In genomic region chr5:121545793-121546529, GRCm38 (mm10) we compare ENCODE assay signal across 8 mouse cellular contexts. TPM values are rescaled to one million over a fixed set of nuclear protein-coding genes. Genes with fewer than 3 reads are reported as not detected.
DNase-seq lines count a peak whose midpoint lies in the region; ATAC-seq and TF ChIP-seq lines count a peak whose summit lies in the region.

Mapkapk5 (minus strand) TSS chr5:121545905.

- intact Hi-C loops in heart, postnatal 14 days (cut with DNase I), result loop anchor here (2.0 kb wide), 1 partner anchor 57 kb away; no protein-coding TSS in a partner anchor

- H3K4me1 ChIP-seq in ES-Bruce4 (ENCODE audit: control insufficient read depth, insufficient read depth, low read length), result no peaks in the 10 kb centered on the region
- H3K4me1 ChIP-seq in forebrain, embryonic 14.5 days (ENCODE audit: control insufficient read depth, insufficient read depth, low read length), result peaks cover 15% of the 10 kb centered on the region
- H3K4me1 ChIP-seq in neural tube, embryonic 15.5 days, result peaks cover 46% of the 10 kb centered on the region

- ATAC-seq in cerebellum, adult (ENCODE audit: insufficient number of reproducible peaks, low FRiP score, low TSS enrichment), result peak; percentile 91
- ATAC-seq in forebrain, embryonic 14.5 days, result peak; percentile 98
- ATAC-seq in neural tube, embryonic 15.5 days (ENCODE audit: low FRiP score), result peak; percentile 94

- peak within 1 kb of the TSS; percentile 95 for H3K4me2 ChIP-seq in forebrain, embryonic 14.5 days (ENCODE audit: low read length)
- H3K4me2 ChIP-seq in neural tube, embryonic 15.5 days, result peak within 1 kb of the TSS; percentile 94

- 0 out of 2 replicates have a peak within 1 kb of the TSS, but pooled peaks have one; percentile 5 for H3K27ac ChIP-seq in ES-Bruce4 (ENCODE audit: insufficient read depth, low read length)
- H3K27ac ChIP-seq in forebrain, embryonic 14.5 days (ENCODE audit: low read depth, low read length), result peak within 1 kb of the TSS; percentile 96
- H3K27ac ChIP-seq in neural tube, embryonic 15.5 days (replicated peaks), result peak within 1 kb of the TSS; percentile 96

- TF ChIP-seq CTCF in ES-Bruce4 (IDR thresholded peaks at IDR 0.05; ENCODE audit: low read depth, low read length), result no peak

- 3% methylated on average over 55 of the region's 55 CpGs for WGBS in forebrain, embryonic 14.5 days
- under 1% methylated on average over 55 of the region's 55 CpGs for WGBS in neural tube, embryonic 15.5 days

- H3K27me3 ChIP-seq in ES-Bruce4 (ENCODE audit: control insufficient read depth, insufficient read depth, low read length, poor library complexity, severe bottlenecking), result no peaks in the 10 kb centered on the region
- no peaks in the 10 kb centered on the region for H3K27me3 ChIP-seq in forebrain, embryonic 14.5 days (replicated peaks; ENCODE audit: control insufficient read depth, insufficient read depth, low read length)
- no peaks in the 10 kb centered on the region for H3K27me3 ChIP-seq in neural tube, embryonic 15.5 days (replicated peaks)

- H3K9ac ChIP-seq in ES-Bruce4 (ENCODE audit: low read depth, poor library complexity, severe bottlenecking), result peak within 1 kb of the TSS; percentile 94
- H3K9ac ChIP-seq in forebrain, embryonic 14.5 days (ENCODE audit: low read length), result peak within 1 kb of the TSS; percentile 97
- H3K9ac ChIP-seq in neural tube, embryonic 15.5 days (replicated peaks), result peak within 1 kb of the TSS; percentile 95

- peak within 1 kb of the TSS; percentile 97 for H3K4me3 ChIP-seq in ES-Bruce4 (ENCODE audit: low read depth, low read length)
- H3K4me3 ChIP-seq in forebrain, embryonic 14.5 days (ENCODE audit: low read depth, low read length), result peak within 1 kb of the TSS; percentile 96
- peak within 1 kb of the TSS; percentile 100 for H3K4me3 ChIP-seq in neural tube, embryonic 15.5 days (replicated peaks)

- peak; percentile 86 for TF ChIP-seq POLR2A in ES-Bruce4 (IDR thresholded peaks at IDR 0.05; ENCODE audit: insufficient read depth, low read length)

- H3K36me3 ChIP-seq in ES-Bruce4 (ENCODE audit: control insufficient read depth, insufficient read depth, low read length, poor library complexity, severe bottlenecking), result no peaks in the 10 kb centered on the region
- H3K36me3 ChIP-seq in forebrain, embryonic 14.5 days (ENCODE audit: control insufficient read depth, insufficient read depth, low read length), result no peaks in the 10 kb centered on the region
- H3K36me3 ChIP-seq in neural tube, embryonic 15.5 days, result no peaks in the 10 kb centered on the region

- DNase-seq in forebrain, embryonic 14.5 days (ENCODE audit: low spot score), result peak; percentile 98
- DNase-seq in heart, postnatal 14 days, result peak; percentile 99
- DNase-seq in layer of hippocampus, adult 11-12 months (ENCODE audit: low spot score), result peak; percentile 97
- peak; percentile 95 to 96 for DNase-seq in lung, adult 18-20 months
- DNase-seq in testis, postnatal 14 days (ENCODE audit: low spot score), result peak; percentile 96

- 0 out of 2 replicates have a peak, but pooled peaks have one; percentile 26 for TF ChIP-seq EP300 in ES-Bruce4 (IDR thresholded peaks at IDR 0.05; ENCODE audit: insufficient read depth, low read depth, low read length)

- H3K9me3 ChIP-seq in ES-Bruce4 (replicated peaks; ENCODE audit: control insufficient read depth, insufficient read depth, low read length, poor library complexity, severe bottlenecking), result no peaks in the 10 kb centered on the region
- no peaks in the 10 kb centered on the region for H3K9me3 ChIP-seq in forebrain, embryonic 14.5 days (replicated peaks; ENCODE audit: control insufficient read depth, low read length)
- no peaks in the 10 kb centered on the region for H3K9me3 ChIP-seq in neural tube, embryonic 15.5 days (replicated peaks)

RNA-seq across cellular contexts. Expression of gene Mapkapk5, which starts in this region (rescaled TPM):
- polyA plus RNA-seq in ES-Bruce4 (2011; ENCODE audit: insufficient read depth, insufficient read length, low read depth, missing spikeins), result 74.4 and 75.2 TPM in 2 replicates
- 55.8 and 64.0 TPM in 2 replicates for polyA plus RNA-seq in forebrain, embryonic 14.5 days (2014; fragmentation: Nextera tagmentation; extraction: Ambion mirVana)
- total RNA-seq in heart, postnatal 14 days (2021), result 10 to 100 TPM; 60.7 to 61.7 TPM
- polyA plus RNA-seq in neural tube, embryonic 15.5 days (2015; fragmentation: Nextera tagmentation; extraction: Ambion mirVana), result 65.4 and 65.5 TPM in 2 replicates

Comparison
In these comparisons a context has a peak if more than half of its experiments do, and no peak if none do; other contexts are left out.
1. Peak in every context shown above with its lines: DNase-seq, ATAC-seq, H3K4me3 ChIP-seq and H3K27ac ChIP-seq.
2. H3K27ac ChIP-seq: peak in every context shown above with its lines; median percentile 96 in forebrain, embryonic 14.5 days; 96 in neural tube, embryonic 15.5 days; 5 in ES-Bruce4.